Mouse (Mus musculus) MN1 (cell line): Measurements from ENCODE around the gene Ahnak2.
"Not testable (repeated sequence)": the region's sequence is repeated elsewhere in the genome, so short reads cannot be mapped to it uniquely, and the experiment has no call there.

Experiments
- DNase-seq: peaks from one replicate; pipeline ENCODE4 v3.0.0-alpha.2; 2016; ENCODE audit warnings: low spot score

Gene Ahnak2

DNA sequence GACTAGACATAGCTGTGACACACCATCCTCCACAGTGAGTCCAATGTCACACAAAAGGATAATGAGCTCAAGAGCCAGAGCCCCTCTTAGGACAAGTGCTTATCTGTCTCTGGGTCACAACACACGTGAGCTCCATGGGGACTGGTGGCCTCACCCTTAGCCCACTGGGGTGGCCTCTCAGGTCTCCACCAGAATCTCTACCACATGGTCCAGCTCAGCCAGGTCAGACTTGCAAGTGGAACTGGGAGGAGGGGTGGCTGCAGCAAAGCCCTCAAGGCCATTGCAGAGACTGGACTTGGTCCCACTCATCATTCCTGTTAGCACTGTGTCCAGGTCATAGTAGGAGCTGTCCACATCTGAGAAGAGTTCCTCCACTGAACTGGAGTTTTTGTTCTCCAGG is 18.8 kb upstream of the Ahnak2 start:
- DNase-seq = no peak

DNA sequence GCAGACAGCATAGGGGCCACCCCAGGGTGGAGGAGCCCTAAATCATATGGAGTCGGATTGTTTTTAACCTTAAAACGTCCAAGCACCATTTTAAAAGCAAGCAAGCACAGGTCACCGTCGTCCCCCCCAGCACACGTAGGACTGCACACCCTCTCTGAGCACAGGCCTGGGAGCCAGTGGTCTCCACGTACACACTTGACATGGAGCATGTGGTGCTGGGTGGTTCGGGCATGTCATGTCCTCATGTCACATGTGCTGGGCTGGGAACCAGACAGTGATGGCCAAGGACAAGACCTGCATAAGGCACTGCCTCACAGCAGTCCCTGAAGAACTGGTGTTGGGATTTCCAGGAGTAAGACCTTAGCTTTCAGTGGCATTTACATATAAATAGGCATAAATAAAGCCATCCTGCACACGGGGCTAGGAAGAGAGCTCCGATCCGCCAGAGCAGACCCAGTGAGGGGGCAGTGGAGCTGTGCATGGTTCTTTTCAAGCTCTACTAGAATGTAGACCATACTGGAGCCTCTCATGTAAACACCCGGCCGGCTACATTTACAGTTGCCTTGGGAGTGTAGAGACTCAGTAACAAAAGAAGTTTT is 18.0 kb upstream of the Ahnak2 start:
- no peak for DNase-seq

DNA sequence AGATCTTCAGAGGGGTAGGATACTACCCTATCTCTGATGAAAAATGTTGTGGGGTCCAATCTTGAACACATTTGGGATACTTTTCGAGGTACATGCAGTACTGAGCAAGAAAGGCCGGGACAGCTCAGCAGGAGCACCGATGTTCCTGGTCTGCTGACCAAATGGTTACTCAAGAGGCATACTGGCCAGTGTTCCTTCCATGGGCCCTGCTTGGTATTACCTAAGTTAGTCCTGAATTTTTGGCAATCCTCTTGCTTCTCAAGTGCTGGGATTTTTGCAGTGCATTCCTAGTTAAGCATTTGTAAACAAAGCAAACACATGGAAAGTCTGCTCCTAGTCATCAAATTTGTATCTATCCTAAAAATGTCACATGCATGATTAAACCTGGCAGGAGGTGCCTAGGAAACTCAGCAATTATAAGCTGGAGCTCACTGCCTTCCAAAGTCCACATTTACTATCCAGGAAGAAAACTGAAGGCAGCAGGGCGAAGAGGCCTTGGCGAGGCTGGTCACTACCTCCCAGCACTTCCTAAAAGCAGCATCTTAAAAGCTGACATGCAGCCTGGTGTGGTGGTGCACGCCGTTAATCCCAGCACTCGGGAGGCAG is 16.7 kb upstream of the Ahnak2 start:
- no peak for DNase-seq

GRCm38 (mm10) chr12:112816866-112817265 is 14.4 kb upstream of the Ahnak2 start:
- not testable (repeated sequence) for DNase-seq

DNA sequence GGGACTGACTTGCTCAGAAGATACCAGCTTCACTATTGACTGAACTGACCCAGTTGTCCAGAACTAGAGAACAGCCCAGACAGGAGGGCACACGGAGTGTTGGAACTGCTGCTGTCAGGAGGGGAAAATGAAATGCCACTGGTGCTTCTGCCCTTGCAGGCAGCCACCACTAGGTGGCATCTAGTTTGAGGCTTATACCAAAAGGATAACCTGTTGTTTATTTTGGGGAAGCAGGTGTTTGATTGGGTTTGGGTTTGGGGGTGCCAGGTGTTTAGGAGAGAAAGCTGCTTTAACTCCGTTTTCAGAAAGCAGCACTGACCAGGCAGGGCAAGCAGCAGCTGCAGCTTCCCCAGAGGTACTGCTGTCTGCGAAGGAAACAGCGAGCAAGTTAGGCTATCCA is 13.8 kb upstream of the Ahnak2 start:
- DNase-seq = peak; percentile 44

GRCm38 (mm10) chr12:112814682-112815470 is 12.4 kb upstream of the Ahnak2 start:
- no peak for DNase-seq

DNA sequence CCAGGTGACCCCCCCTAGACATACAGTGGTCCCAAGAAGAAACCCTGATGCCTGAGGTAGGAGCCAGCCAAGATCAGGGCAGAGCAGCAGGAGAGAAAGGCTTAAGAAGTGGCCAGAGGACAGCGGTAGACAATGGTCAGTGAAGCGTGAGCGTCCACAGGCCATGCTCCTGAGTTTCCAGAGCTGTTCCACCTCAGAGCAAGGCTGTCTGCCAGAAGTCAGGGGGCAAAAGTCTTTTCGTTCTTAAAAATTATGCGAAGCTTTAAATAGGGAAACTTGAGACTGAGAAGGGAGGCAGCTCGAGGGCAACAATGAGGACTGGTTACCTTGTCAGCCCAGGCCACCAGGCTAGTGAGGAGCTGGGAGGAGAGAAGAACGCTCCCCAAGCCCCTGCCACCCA is 10.9 kb upstream of the Ahnak2 start:
- DNase-seq = no peak

- DNase-seq = no peak
Measured at GRCm38 (mm10) chr12:112810092-112810885, 7.8 kb upstream of the Ahnak2 start.

DNA sequence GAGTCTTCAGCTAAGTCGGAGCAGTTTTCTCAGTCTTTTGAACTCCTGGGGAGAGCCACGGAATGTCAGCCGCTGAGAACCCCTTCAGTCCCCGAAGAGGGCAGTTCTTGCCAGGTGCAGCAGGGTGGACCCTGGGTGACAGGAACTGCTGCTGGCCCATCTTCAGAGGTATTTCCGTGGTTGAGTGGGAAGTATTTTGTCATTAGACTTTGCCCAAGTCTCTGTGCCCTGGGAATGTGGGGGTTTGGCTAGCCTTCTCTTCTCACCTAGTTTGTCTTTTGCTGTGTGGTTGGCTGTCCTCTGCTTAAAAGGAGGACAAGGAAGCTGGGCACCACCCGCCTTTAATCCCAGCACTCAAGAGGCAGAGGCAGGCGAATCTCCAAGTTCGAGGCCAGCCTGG is 7.2 kb upstream of the Ahnak2 start:
- no peak for DNase-seq

- peak; percentile 88 for DNase-seq
Measured at GRCm38 (mm10) chr12:112808587-112809364, 6.3 kb upstream of the Ahnak2 start, which contains the start of gene Clba1. Gene Clba1 (plus strand): TSS chr12:112808937.

GRCm38 (mm10) chr12:112808212-112808586 is 5.7 kb upstream of the Ahnak2 start:
- DNase-seq = no peak

GRCm38 (mm10) chr12:112807796-112808195 is 5.3 kb upstream of the Ahnak2 start:
- DNase-seq = peak; percentile 62

GRCm38 (mm10) chr12:112806044-112806443 is 3.6 kb upstream of the Ahnak2 start:
- no peak for DNase-seq

GRCm38 (mm10) chr12:112804046-112804445 is 1.6 kb upstream of the Ahnak2 start:
- DNase-seq = peak; percentile 61

DNA sequence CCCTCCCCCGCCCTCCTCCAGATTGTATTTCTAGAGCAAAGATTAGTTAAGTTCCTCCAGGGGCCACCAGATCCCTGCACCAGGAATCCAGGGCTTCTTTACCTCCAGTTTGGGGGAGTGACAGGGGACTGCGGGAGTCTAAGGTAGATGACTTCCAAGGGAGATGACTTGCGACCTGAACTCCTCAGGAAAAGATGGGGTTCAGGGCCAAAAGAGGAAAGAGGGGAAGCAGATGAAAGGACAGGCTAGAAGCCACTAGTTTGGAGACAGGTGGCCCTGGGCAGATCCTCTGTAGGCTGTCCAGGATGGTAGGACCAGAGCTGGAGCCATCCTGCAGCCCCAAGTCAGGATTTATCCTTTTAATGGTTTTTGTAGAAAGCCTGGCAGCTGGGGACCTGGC is 460 bp upstream of the Ahnak2 start:
- DNase-seq = no peak

DNA sequence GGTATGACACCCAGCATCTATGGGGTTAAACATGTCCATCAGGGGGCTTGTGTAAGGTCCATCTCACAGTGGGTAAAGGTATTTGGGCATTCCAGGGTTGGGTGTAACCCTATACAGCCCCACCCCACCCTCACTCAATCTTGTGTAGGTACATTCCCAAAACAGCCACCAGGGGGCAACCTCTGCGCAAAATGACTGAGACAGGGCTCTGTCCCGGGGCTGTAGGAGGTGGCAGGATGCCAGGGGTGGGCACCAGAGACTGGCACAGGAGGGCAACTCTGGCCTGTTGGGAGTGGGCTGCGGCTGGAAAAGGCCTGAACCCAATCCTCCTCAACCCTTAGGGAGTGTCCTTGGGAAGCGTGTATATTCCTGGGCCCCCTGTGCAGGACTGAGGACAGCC is 2.0 kb downstream of the Ahnak2 start:
- DNase-seq = peak; percentile 59

DNA sequence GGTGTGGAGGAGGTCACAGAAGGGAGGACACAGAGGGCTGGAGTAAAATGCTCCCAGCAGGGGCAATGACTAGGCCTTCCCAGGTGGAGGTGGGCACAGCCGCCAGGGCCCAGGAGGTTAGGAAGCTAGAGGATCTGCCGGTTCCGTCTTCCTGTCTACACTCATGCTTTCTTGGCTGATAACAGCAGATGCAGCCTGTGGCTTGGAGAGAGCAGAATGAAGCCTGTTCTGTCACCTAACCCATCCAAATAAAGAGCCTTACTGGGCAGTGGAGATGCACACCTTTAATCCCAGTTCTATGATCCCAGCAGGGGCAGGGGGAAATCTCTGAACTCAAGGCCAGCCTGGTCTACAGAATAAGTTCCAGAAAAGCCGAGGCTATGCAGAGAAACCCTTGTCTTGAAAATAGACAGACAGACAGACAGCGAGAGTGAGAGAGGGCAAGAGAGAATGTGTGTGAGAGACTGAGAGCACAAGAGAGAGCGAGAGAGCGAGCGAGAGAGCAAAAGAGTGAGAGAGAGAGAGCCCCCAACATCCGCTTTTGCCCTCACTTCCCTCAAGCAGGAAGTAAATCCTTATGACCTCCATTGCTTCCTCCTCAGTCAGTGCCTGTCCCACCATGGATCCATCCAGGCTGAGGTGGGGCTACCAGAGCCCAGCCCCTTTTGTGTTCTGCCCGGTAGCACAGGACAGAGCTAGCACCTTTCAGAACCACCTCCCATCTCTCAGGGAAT is 3.1 kb downstream of the Ahnak2 start:
- DNase-seq = no peak

DNA sequence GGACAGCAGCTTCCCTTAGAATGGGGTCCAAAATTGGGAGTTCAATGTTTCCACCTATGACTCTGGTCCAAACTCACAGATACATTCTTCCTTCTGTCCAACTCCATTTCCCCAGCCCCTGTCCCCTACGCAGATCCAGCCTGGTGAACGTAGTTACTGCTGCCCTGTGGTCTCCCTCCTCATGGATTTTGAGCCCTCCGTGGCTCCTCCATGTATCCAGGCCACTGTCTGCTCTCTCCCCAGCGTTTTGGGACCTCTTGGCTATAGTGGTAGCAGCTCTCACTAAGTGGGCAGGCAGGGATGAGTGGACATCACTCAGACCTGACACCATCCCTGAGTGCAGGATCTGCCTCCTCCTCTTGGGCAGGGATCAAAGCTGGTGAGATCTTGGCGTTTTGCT is 3.7 kb downstream of the Ahnak2 start:
- no peak for DNase-seq

GRCm38 (mm10) chr12:112798332-112798681 is 4.2 kb downstream of the Ahnak2 start:
- no peak for DNase-seq

DNA sequence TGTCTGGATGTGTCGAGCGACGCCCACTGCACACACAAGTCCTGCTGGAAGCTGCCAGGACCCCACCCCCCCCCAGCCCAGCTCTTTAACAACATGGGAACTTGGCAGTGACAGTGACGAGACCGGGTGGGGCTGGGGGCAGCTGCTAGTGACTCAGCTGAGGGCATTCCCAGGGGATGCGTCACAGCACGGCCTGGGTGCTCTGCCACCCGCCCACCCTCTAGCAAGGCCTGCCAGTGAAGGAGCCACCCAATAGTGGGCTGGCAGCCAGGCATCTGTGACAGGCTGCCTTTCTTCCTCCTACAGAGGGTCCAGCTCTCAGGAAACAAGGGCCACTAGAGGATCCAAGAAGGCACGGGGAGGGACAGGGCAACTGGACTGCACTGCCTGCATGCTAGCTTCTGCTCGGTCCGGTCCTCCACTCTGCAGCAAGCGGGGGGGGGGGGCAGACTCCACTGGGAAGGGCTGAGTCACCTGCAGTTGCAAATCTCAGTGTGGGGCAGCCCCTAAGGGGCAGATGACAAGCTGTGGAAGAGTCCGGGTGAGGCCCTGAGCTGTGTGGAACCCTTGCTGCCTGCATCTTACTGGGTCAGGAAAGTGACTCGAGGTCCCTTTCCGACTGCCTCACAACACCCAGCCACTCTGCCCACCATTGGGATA is 4.7 kb downstream of the Ahnak2 start:
- DNase-seq = peak; percentile 71
